Mouse (Mus musculus): Measurements from ENCODE around the gene Podn.

Gene Podn

DNA sequence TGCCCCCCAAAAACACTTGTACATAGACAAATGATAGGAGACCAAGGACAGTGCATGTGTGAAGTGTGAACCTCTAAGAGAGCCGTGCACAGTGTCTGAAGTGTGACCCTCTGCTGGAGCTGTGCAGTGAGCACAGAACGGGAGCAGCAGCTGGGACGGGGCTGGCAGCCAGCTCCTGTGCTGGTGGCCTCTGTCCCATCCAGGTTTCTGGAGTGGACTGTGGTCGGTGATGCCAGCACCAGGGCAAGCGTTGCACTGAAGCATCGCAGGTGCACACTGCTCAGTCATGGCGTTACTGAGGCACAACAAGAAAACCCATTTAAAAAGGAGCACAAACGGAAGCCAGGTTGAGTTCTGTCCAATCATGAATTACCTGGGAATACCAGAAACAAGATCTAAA is 50.1 kb downstream of the Podn start:
- DNase-seq (ENCODE audit: inconsistent age in 2 of 2, low spot score in 1 of 2): no peak

DNA sequence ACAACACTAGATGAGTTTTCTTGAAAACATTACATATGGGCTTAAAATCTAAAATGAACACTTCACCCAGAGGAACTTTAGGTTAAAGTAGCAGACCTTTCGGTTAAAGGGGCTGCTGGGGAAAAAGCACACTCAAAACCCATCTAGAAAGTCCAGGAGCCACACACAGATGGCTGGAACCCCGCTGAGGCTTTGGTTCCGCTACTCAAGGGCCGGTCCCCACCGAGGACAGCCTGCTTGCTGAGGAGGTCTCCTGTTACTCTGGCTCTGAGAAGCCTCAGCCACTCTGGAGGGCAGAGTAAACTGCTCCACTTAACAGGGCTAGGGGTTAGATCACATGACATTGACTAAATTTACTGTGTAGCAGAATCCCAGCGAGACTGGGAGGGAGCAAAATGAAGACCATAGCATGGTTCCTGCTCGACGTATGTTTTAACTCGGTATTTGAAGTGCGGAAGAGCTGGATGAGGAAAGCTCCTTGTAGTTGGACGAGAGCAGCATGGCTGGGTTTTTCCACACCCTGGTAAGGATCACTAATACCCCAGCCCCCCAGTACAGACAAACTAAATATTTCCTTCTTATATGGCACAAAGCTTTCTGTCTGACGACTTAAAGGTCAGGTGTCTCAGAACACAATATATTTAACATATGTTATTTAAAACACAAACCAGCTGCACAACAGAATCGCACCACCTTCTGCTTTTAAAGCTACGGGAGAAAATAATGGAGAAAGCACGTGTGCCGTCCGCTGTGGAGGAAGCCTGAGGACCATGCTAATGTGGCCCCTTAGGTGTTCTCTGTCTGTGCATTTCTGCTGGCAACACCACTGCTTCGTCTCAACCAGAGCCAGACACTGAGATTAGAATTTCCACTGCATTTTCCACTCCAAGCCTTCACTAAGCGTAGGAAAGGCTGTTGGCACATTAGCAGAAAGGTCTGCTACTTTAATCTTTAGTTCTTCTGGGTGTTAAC is 50.8 kb downstream of the Podn start:
- no peak for DNase-seq (ENCODE audit: inconsistent age in 2 of 2, low spot score in 1 of 2)

DNA sequence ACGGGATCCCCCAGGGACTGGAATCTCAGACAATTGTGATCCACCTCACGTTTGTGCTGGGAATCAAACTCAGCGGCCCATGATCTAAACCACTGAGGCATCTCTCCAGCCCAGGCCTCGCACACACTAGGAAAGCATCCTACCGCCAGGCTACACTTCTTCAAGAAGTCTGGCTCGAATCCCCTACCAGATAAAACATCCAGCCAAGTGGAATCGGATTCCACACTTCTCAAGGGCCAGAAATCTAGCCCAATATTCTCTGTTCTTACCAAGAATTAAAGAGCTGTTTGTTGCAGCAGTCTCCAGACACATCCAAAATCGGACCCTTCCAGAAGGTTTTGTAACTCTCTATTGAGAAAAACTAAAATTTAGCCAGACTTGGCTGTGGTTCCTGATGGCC is 59.2 kb downstream of the Podn start:
- no peak for DNase-seq (ENCODE audit: inconsistent age in 2 of 2, low spot score in 1 of 2)

DNA sequence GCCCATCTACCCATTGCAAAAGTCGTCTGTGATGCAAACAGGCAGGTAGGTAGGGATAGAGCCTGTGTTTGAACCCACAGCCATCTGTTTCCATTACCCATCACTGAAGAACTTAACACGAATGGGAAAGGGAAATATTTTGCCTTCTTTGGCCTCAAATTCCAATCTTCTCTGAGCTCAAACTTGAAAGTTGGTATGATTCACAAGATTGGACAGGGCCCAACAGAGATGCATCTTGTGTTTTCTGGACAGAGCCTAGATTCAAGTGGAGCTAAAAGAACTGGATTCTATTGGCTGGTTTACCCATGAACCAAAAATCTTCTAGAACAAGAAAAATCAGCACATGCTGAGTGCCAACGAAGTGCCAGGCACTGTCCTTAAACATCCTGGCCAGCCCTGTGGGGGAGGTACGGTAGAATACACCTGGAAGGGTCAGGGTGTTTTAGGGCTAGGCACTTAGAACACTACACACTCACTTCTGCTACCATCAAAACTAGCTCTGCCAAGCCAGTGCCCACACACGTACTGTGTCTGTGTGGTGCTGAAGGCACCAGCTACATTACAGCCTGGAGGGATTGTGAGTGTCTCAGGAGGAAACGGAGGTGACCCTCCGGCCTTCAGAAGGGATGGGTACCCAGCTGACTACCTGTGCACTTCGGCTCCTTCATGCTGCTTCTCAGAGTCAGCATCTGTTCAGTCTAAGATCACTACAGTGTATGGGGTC is 63.0 kb downstream of the Podn start:
- peak in 1 of 2 experiments; percentile 66 for DNase-seq (ENCODE audit: inconsistent age in 2 of 2, low spot score in 1 of 2)

DNA sequence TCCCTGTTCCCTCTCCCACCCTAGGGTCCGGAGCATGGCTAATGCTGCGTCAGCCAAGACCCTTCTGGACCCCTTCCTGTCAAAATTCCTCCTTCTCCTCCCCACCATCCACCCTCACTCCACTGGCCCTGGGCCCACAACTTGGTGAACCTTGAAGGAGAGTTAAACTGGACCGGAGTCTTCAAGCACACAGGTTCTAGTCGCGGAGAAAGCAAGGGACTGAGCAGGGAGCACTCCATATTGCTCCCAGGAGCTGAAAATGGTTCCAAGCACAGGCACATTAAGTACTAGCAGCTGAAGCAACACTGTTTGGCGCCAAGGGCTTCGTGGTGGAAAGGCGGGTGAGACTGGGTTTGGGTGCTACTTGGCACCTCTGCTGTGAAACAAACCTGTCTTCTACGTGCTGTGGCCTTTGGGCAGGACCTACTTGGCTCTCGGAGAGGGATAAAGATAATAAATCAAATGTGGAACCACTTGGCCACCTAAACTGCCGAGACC is 63.8 kb downstream of the Podn start:
- peak in 1 of 2 experiments; percentile 51 for DNase-seq (ENCODE audit: inconsistent age in 2 of 2, low spot score in 1 of 2)

DNA sequence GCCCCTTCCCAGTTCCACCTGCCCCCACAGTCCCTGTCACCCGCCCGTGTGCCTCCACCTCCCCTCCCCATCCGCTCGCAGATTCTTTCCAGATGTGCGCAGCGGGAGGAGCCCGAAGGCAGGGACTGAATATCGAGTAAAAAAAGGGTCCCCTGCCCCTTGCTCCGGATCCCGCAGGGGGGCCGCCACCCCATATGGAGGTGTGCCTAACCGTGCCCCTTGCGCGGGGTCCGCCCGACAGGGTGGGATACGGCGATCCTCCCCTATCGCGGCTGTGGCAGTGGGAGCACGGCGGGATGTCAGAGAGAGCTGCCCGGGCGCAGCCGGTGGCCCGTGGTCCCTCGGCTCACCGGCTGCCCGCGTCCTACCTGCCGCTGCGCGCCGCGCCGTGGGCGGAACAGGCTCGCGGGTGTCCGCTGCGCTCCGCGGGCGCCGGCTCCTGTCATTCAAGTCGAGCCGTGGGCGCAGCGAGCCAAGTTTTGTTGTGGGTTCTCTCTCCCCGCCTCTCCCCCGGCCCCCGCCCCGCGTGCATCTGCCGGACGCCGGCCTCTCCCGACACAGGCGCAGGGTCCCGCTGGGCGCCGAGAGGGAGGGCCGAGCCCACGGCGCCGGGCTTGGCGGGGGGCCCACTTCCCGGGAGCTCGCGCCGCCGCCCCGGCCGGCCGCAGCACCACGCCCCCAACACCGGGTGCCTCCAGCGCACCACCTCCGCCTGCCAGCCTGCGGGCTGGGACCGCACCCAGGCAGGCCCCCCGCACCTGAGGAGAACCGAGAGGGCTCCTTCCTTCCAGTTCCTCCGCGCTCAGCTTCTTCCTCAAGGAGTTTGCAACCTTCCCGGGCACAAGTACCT is 64.5 kb downstream of the Podn start:
- DNase-seq (ENCODE audit: inconsistent age in 2 of 2, low spot score in 1 of 2): peak; percentile 47 to 72

DNA sequence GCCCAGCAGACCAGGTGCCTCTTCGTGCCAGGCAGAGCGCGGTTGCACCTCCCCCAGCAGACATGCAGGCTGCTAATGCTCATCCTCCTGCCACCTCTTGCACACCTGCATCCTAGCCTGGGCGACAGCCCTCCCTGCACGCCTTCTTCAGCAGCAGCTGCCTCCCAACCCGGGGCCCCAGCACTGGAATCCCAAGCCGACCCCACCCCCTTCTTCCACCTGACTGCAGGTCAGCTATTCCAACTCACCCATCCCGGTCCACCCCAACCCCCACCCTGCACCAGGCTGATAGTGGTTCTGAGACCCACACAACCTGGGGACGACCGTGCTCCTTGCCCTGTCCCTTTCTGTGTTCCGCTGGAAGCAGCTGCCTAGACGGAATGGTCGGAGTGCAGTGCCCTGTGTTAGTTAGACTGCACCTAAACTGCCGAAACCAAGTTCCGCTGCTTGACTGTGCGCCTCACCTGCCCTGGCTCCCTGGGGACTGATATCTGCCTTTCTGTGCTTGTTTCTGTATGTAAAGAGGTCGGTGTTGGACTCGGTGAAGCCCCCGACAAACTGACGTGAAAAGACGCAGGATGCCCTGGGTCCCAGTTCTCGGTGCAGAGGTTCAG is 65.2 kb downstream of the Podn start:
- DNase-seq (ENCODE audit: inconsistent age in 2 of 2, low spot score in 1 of 2): peak in 1 of 2 experiments; percentile 45

DNA sequence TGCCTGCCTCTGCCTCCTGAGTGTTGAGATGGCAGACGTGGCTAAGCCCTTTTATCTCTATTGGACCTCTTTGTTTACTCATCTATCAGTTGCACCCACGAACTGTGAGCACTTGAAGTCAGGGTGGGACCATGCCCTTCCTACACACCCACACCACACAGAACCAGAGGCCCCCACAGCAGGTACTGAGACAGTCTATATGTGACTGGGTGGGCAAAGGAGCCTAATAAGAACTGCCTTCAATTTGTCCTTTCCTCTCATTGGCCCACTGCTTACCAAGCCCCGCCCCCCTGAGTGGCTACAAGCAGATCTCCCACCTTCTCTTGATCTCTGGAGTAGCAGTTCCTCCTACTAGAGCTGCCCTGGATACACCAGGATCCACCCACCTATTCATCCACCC is 70.1 kb downstream of the Podn start:
- no peak for DNase-seq (ENCODE audit: inconsistent age in 2 of 2, low spot score in 1 of 2)

DNA sequence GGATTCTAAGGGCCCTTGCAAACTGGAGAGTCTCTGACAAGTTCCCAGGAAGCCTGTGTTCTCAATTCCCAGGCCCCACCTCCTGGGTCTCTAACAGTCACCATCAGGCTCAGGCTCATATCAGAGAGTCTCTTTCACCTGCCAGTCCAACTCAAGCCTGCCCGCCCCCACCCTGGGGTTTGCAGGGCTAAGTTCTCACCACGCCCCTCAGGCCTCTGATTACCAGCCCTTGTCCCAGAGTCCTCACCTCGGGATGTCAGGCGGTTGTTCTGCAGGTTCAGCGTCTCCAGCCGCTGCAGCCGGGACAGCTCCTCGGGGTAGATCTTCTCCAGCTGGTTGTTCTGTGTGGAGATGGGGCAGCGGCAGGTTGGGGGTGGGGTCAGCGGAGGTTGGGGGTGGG is 71.0 kb downstream of the Podn start:
- DNase-seq (ENCODE audit: inconsistent age in 2 of 2, low spot score in 1 of 2): no peak

DNA sequence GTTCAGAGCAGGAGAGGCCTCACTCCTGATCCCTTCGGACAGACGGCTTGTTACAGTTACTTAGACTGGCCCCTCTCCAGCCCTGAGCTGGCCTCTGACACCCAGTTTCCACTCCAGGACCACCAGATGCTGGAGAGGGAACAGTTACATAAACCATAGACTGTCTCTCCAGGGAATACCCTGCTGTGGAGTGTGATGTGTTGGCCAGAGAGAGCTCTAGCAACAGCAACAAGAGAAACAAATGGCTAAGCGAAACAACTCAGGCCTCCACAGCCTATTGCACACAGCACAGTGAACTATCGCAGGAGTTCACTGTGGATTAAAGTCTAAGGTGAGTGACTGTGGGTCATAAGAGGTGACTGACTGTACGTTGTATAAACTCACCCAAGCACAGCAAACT is 71.6 kb downstream of the Podn start:
- peak; percentile 28 to 49 for DNase-seq (ENCODE audit: inconsistent age in 2 of 2, low spot score in 1 of 2)

DNA sequence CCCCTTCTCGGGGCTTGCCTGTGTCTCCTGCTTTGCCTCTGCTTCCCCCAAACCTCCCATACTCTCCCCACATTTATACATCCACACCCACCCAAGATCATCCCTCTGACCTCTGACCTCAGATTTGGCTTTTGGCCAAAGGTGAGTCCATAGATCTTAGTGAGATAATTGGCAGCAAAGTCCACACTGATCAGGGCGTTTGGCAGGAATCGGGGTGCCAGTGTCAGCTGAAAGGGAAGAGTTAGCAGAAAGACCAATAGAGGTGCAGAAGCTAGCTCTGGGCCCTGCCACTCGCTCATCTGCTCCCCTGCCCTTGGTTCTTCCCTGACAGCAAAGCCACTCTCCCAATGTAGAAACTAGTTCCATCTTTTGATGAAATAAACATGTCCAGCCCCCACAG is 73.1 kb downstream of the Podn start:
- no peak for DNase-seq (ENCODE audit: inconsistent age in 2 of 2, low spot score in 1 of 2)

DNA sequence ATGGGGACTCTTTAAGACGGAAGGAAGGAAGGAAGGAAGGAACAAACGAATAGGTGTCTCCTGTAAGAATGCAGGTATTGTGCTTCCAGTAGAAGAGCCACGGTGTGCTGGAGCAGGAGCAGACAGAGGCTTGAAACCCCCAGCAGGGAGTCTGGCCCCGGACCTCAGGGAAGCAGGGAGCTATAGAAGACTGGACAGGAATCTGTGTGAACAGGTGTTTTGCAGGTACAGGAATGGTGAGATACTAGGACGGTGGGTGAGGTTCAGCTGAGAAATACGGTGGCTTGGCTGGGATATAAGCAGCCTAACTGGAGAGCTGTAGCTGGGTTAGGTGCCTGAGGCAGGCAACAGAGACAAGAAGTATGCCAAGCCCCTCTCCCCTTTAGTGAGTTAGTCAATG is 76.1 kb downstream of the Podn start:
- DNase-seq (ENCODE audit: inconsistent age in 2 of 2, low spot score in 1 of 2): no peak

DNA sequence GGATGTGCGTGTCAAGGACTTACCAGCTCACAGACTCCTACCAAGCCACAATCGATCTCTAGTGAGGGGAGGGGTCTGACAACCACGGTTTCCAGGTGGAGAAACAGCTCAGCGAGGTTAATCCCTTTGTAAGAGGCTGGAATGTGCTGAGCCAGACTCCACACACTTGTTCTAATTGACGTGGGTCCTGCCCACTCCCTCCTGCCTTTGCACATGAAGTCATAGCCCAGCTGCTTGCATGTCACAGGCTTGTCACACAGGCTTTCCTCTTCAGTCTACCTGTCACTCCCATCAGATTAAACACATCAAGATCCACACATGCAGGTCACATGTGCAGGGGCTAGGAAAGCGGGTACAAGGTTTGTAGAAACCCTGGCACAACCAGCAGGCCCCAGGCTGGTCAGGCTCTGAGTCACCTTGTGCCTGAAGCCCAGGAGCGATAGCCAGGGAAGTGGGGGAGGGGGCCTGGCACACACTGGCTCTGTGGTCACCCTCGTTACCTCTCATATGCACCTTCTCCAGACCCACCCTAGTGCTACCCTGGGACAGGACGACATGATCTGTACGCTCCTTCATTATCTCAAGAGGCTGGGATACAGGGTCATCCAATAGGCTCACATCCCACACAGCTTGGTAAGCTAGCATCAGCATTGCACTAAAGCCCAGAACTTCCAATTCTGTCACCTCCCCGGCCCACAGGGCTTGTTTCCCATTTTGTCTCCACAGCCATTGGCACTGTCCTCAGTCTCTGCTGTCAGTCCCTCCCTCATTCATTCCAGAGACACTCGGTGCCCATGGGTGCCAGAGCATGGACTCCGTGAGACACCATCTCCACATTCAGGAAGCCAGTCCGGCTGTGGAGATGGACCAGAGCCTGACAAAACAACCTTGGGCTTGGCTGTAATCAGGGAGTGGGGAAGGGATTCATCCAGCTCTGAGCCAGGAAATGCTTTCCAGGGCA is 77.0 kb downstream of the Podn start:
- DNase-seq (ENCODE audit: inconsistent age in 2 of 2, low spot score in 1 of 2): no peak

DNA sequence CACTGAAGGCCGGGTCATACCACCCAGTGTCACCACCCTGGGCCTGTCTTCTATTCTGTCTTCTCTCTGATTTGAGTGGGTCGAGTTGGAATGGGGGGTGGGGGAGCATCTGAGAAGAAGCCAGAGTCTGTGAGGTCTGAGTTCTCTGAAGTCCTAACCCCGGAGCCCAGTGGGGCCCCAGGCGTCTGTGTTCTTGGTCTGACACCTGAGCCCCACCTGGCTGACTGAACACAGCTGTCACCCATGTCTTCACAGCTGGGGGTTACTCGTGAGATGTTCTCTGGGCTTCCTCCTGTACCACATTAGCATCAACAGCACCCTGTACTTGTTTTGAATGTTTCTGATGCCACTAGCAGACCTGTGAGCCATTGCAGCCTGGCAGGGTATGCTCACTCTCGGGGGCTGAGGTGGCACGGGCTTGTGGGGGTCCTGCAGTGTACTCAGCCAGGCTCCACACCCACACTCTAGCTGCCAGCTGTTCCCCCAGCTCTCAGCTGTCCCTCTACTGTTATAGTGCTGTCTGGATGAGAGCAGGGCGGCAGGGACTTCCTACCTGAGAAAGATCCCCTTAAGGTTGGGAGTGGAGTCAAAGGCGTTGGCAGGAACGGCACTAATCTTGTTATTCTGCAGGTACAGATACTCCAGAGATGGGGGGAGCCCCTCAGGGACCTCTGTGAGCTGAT is 77.9 kb downstream of the Podn start:
- no peak for DNase-seq (ENCODE audit: inconsistent age in 2 of 2, low spot score in 1 of 2)

DNA sequence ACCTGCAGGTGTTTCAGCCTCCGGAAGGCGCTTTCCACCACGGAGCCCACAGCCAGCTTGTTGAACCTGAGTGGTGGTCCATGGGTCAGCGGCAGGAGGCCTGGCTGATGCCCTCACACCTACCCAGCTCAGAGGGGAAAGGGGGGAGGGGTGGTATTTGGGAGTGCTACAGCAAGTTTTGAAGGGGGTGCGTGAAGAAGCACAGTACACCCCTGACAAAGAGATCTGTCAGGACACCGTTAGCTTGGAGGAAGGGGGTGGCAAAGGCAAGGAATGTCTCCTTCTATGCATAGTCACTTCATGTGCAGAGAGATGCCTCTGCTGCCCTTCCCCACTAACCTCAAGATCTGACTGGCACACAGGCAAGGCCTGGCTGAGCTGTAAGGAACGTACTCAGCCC is 78.4 kb downstream of the Podn start:
- no peak for DNase-seq (ENCODE audit: inconsistent age in 2 of 2, low spot score in 1 of 2)

DNA sequence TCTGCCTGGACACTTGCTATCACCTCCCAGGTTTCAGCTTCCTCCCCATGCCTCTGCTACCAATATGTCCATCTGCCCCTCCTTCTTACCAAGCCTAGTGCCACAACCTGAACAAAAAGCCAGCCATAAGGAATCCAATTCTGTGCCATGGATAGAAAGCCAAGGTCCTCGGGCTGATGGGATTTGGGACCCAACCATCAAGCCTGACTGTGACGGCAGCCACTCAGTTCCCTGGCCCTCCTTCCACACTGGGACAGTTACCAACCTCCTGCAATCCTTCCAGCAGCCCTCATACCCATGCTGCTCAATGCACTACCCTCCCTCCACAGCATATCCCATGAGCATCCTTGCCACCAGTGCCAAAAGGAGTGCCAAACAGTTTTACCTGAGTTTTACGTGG is 79.9 kb downstream of the Podn start:
- DNase-seq (ENCODE audit: inconsistent age in 2 of 2, low spot score in 1 of 2): peak in 1 of 2 experiments; percentile 43

DNA sequence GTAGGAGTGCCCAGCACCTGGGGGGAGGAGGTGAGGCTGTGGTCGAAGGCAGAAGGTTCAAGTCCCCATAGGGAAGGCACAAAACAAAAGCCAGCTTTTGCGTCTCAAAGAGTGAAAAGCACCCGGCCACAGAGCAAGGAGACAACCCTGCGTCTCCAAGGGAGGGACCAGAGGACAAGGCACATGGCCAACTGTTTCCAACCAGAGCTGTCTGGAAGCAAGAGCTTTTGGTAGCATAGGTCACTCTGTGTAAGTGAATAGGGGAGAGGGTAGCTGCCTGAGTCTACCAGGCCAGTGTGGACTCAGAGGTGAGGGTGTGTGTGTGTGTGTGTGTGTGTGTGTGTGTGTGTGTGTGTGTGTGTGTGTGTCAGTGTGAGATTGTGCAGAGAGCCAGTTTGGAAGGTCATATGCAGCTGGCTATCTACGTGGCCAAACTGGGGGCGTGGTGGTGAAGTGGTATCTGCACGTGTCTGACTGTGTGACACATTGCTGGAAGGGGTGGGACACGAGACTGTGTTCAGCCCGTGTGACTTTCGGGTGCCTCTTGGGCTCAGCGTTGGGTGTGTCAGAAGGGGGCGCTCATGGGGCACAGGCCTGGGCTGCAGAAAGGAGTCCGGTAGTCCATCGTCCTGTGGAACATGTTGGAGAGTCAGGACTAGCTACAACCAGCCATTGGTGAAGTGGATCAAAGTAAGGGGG is 81.0 kb downstream of the Podn start:
- DNase-seq (ENCODE audit: inconsistent age in 2 of 2, low spot score in 1 of 2): peak; percentile 78 to 89

DNA sequence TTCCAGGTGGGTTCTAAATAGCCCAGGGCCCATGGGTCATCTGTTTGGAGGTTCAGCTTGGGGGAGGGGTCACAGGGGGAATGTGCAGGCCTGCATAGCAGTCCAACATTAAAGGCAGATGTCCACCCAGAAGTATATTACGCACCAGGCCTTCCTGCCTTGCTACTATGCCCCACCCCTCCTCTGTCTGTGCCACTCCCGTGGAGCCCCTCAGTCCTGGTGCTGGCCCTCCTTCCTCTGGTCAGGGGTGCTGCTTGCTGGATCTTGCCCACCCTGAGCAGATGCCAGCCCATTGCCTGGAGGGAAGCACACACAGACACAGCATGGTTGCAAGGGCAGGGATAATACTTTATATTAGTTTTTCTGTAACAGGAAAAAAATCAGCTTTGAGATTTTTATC is 81.8 kb downstream of the Podn start:
- no peak for DNase-seq (ENCODE audit: inconsistent age in 2 of 2, low spot score in 1 of 2)
